Mouse (Mus musculus): ENCODE results near the gene Gm10282.

Gene Gm10282

DNA sequence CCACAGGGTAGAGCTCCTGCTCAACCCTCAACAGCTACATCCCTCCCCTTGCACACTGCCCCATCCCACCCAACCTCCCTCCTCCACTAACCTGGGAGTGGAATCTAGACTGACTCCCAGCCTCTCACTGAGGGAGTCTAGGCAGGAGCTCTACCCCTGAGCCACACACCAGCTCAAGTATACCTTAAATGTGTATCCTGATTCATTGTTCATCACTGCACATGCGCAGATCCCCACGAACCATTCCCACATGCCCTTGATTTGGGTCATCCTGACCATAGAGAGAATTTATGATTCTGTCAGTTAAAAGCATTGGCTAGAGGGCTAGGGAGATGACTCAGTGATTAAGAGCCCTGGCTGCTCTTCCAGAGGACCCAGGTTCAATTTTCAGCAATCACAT lies 42.3 kb downstream of the Gm10282 start:
- DNase-seq (ENCODE audit: extremely low spot score, low spot score): no peak

- DNase-seq (ENCODE audit: extremely low spot score, low spot score): no peak
Observed at GRCm38 (mm10) chr8:72261872-72262271, 43.2 kb downstream of the Gm10282 start.

- DNase-seq (ENCODE audit: extremely low spot score, low spot score): no peak
Observed at GRCm38 (mm10) chr8:72261431-72261830, 43.6 kb downstream of the Gm10282 start.

DNA sequence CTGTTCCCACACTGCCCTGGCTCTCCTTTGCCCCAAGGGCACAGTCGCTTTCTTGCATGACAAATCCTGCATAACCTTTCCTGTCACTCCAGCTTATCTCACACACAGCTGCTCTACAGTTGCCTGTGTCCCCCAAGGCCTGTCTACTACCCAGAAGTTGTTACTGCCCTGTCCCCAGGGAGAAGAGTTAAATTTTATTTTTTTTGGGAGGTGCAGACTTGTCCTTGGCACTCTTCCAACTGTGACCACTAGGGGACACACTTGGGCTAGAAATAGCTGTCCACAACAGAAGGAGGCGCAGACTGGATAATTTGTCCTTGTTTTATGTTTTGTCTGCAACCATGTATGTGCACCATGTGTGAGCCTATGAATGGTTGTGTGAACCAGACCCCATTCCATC lies 44.0 kb downstream of the Gm10282 start:
- peak; percentile 55 for DNase-seq (ENCODE audit: extremely low spot score, low spot score)

DNA sequence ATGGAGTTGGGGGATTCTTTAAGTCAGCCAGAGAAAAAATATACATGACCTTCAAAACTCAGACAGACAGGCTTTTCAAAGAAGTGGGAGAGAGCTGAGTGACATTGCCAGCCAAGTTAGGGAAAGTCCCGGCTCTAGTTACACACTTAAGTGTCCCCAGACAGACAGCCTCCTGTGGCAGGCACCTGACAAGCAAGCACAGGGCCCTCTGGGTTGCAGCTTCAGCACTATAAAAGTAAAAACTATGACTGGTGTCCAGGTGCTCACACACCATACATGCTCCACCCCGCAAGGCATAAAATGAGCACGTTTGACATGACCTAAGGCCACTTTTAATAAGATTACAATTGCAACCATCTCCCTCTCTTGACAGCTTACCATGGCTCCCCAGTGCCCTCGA lies 44.5 kb downstream of the Gm10282 start:
- DNase-seq (ENCODE audit: extremely low spot score, low spot score): no peak

GRCm38 (mm10) chr8:72259862-72260261 lies 45.2 kb downstream of the Gm10282 start:
- no peak for DNase-seq (ENCODE audit: extremely low spot score, low spot score)

- DNase-seq (ENCODE audit: extremely low spot score, low spot score): no peak
Observed at GRCm38 (mm10) chr8:72257902-72258238, 47.2 kb downstream of the Gm10282 start.

DNA sequence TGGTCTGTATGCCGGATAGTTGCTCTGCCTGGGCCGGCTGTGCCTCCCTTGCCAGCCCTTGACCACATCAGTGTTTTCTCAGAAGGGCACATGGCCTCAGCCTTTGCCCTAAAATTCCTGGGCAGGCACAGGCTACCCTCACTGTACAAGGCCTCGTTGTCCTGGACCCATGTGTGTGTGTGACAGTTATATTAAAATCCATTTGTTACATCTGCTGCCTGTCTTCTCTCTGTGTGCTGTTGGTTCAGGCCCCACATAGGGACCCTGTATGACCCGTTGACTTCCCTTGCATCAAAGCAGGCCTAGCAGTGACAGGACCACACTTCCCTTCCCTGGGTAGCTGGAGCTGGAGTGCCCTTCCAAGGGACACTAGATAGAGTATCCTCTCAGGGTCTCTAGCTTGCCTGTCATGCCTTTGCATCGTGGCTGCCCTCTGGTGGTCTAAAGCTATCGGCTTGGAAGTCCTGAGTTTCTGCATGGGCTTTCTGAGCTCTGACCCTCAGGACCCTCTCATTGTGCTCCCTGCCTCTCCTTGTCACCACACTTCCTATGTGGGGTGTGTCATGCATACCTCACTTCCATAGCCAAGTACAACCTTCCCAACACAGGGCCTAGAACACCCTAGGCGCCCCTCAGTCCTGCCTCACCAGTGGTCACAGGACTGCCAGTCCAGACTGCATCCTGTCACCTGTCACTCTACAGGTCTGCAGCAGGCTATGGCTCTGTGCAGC lies 47.7 kb downstream of the Gm10282 start:
- peak; percentile 44 for DNase-seq (ENCODE audit: extremely low spot score, low spot score)
